In genomic region chr13:54702507-54702906, GRCm38 (mm10) we compare ENCODE assay signal across 33 mouse cellular contexts. TPM values are rescaled to one million over a fixed set of nuclear protein-coding genes. Genes with fewer than 3 reads are reported as not detected.
A peak's percentile ranks its signal among the peaks of the same experiment; 100 is the strongest.
DNase-seq lines count a peak whose midpoint lies in the region; ATAC-seq lines count a peak whose summit lies in the region.
"Had no signal": no experiment of that assay in that cellular context is flagged by ENCODE, and none has a peak within 500 bp of the region (broad histone marks: within the 10 kb centered on the region; RNA-seq: fewer than 3 reads in every experiment).

No protein-coding gene starts in this region.

- H3K4me1 ChIP-seq in liver, embryonic 13.5 days (replicated peaks) = peaks cover 19% of the 10 kb centered on the region; the same call in 1 of the 2 replicates
- peaks cover 16% of the 10 kb centered on the region for H3K4me1 ChIP-seq in intestine, embryonic 15.5 days (replicated peaks)
- no peaks in the 10 kb centered on the region for H3K4me1 ChIP-seq in hindbrain, embryonic 11.5 days (replicated peaks; ENCODE audit: control insufficient read depth, insufficient read depth, low read length)
- H3K4me1 ChIP-seq in hindbrain, embryonic 16.5 days (ENCODE audit: control insufficient read depth, insufficient read depth, low read depth, low read length) = no peaks in the 10 kb centered on the region
- H3K4me1 ChIP-seq: embryonic facial prominence, embryonic 10.5 days; embryonic facial prominence, embryonic 15.5 days; forebrain, embryonic 12.5 days; heart, embryonic 15.5 days; hindbrain, embryonic 12.5 days; lung, embryonic 15.5 days had no signal

- intact Hi-C loops in left cerebral cortex, postnatal 4 days (cut with DNase I) = no loop called here

- H3K27ac ChIP-seq in liver, embryonic 13.5 days = no peak overlapping the region
- H3K27ac ChIP-seq in intestine, embryonic 15.5 days = no peak overlapping the region; the same call in 1 of the 2 replicates
- no peak overlapping the region for H3K27ac ChIP-seq in hindbrain, embryonic 11.5 days (ENCODE audit: low read depth, low read length)
- no peak overlapping the region for H3K27ac ChIP-seq in hindbrain, embryonic 16.5 days (ENCODE audit: low read depth, low read length)
- H3K27ac ChIP-seq: embryonic facial prominence, embryonic 10.5 days; embryonic facial prominence, embryonic 15.5 days; forebrain, embryonic 12.5 days; heart, embryonic 15.5 days; hindbrain, embryonic 12.5 days; lung, embryonic 15.5 days had no signal

- peak overlapping the region; percentile 27; the same call in 1 of the 2 replicates for H3K4me2 ChIP-seq in liver, embryonic 13.5 days
- H3K4me2 ChIP-seq in intestine, embryonic 15.5 days (replicated peaks) = peak overlapping the region; percentile 45
- no peak overlapping the region for H3K4me2 ChIP-seq in hindbrain, embryonic 11.5 days (replicated peaks; ENCODE audit: low read depth, low read length)
- H3K4me2 ChIP-seq in hindbrain, embryonic 16.5 days (ENCODE audit: low read length) = no peak overlapping the region
- H3K4me2 ChIP-seq: embryonic facial prominence, embryonic 15.5 days; forebrain, embryonic 12.5 days; heart, embryonic 15.5 days; hindbrain, embryonic 12.5 days; lung, embryonic 15.5 days; midbrain, embryonic 11.5 days had no signal

- H3K4me3 ChIP-seq in liver, embryonic 13.5 days (replicated peaks) = no peak overlapping the region
- peak overlapping the region; percentile 36 for H3K4me3 ChIP-seq in intestine, embryonic 15.5 days (replicated peaks)
- H3K4me3 ChIP-seq in hindbrain, embryonic 11.5 days (ENCODE audit: low read depth, low read length) = no peak overlapping the region
- no peak overlapping the region for H3K4me3 ChIP-seq in hindbrain, embryonic 16.5 days (ENCODE audit: low read length)
- H3K4me3 ChIP-seq: embryonic facial prominence, embryonic 10.5 days; embryonic facial prominence, embryonic 15.5 days; forebrain, embryonic 12.5 days; heart, embryonic 15.5 days; hindbrain, embryonic 12.5 days; lung, embryonic 15.5 days; myocyte had no signal

- 46% methylated on average over 7 of the region's 7 CpGs for WGBS in liver, embryonic 13.5 days (ENCODE audit: insufficient replicate concordance)
- 71% methylated on average over 7 of the region's 7 CpGs for WGBS in intestine, embryonic 15.5 days
- 56% methylated on average over 7 of the region's 7 CpGs for WGBS in hindbrain, embryonic 11.5 days
- WGBS in hindbrain, embryonic 16.5 days = 70% methylated on average over 7 of the region's 7 CpGs

- no peaks in the 10 kb centered on the region for H3K27me3 ChIP-seq in liver, embryonic 13.5 days
- H3K27me3 ChIP-seq in intestine, embryonic 15.5 days (replicated peaks) = no peaks in the 10 kb centered on the region
- no peaks in the 10 kb centered on the region; the same call in 1 of the 2 replicates for H3K27me3 ChIP-seq in hindbrain, embryonic 11.5 days (ENCODE audit: control insufficient read depth, insufficient read depth, low read length)
- H3K27me3 ChIP-seq in hindbrain, embryonic 16.5 days (replicated peaks; ENCODE audit: control insufficient read depth, insufficient read depth, low read length) = no peaks in the 10 kb centered on the region; the same call in 1 of the 2 replicates
- H3K27me3 ChIP-seq: forebrain, embryonic 12.5 days; lung, embryonic 15.5 days had no signal

- DNase-seq in liver, embryonic 13.5 days = no peak
- DNase-seq in liver = no peak
- DNase-seq in hindbrain, embryonic 11.5 days (ENCODE audit: low spot score) = no peak
- no peak for DNase-seq in left cerebral cortex, postnatal 4 days
- DNase-seq: adrenal gland, adult 2 months; adrenal gland, postnatal 36 days; cerebellum, adult 2 months; cerebellum, postnatal 14 days; forebrain, postnatal 0 days; kidney, adult 18-20 months; kidney, postnatal 36 days; retina, postnatal 1 day; right cerebral cortex, postnatal 14 days; spleen, adult 18-20 months; thymus, postnatal 4 days had no signal

- H3K9me3 ChIP-seq in liver, embryonic 13.5 days (replicated peaks) = no peaks in the 10 kb centered on the region
- no peaks in the 10 kb centered on the region for H3K9me3 ChIP-seq in intestine, embryonic 15.5 days
- no peaks in the 10 kb centered on the region for H3K9me3 ChIP-seq in hindbrain, embryonic 11.5 days (ENCODE audit: control insufficient read depth, low read length)
- no peaks in the 10 kb centered on the region for H3K9me3 ChIP-seq in hindbrain, embryonic 16.5 days (ENCODE audit: control insufficient read depth, low read length)
- H3K9me3 ChIP-seq: embryonic facial prominence, embryonic 10.5 days; embryonic facial prominence, embryonic 15.5 days; forebrain, embryonic 12.5 days; heart, embryonic 15.5 days; hindbrain, embryonic 12.5 days; lung, embryonic 15.5 days had no signal

- no peak for ATAC-seq in liver, embryonic 13.5 days (ENCODE audit: low read depth)
- no peak for ATAC-seq in intestine, embryonic 15.5 days
- ATAC-seq in megakaryocyte, adult 5-6 weeks (ENCODE audit: poor library complexity, severe bottlenecking) = peak; percentile 68; the same call in 1 of the 2 replicates
- ATAC-seq in hindbrain, embryonic 11.5 days (ENCODE audit: low FRiP score) = no peak
- ATAC-seq in hindbrain, embryonic 16.5 days = no peak
- ATAC-seq: activated CD4-positive, CD25-positive, alpha-beta regulatory T cell, adult 4 months; forebrain, postnatal 0 days; midbrain, embryonic 16.5 days had no signal

- H3K36me3 ChIP-seq in liver, embryonic 13.5 days = no peaks in the 10 kb centered on the region
- no peaks in the 10 kb centered on the region for H3K36me3 ChIP-seq in intestine, embryonic 15.5 days
- H3K36me3 ChIP-seq in hindbrain, embryonic 11.5 days (ENCODE audit: control insufficient read depth, insufficient read depth, low read length) = no peaks in the 10 kb centered on the region
- no peaks in the 10 kb centered on the region for H3K36me3 ChIP-seq in hindbrain, embryonic 16.5 days (ENCODE audit: control insufficient read depth, insufficient read depth, low read length)
- H3K36me3 ChIP-seq: embryonic facial prominence, embryonic 10.5 days; embryonic facial prominence, embryonic 15.5 days; forebrain, embryonic 12.5 days; heart, embryonic 15.5 days; hindbrain, embryonic 12.5 days; lung, embryonic 15.5 days had no signal

- H3K9ac ChIP-seq in liver, embryonic 13.5 days = peak overlapping the region; percentile 29; the same call in 1 of the 2 replicates
- 0 out of 2 replicates have a peak overlapping the region, but pooled peaks have one; percentile 26 for H3K9ac ChIP-seq in intestine, embryonic 15.5 days
- no peak overlapping the region for H3K9ac ChIP-seq in hindbrain, embryonic 11.5 days (ENCODE audit: low read depth, low read length)
- H3K9ac ChIP-seq in hindbrain, embryonic 16.5 days (ENCODE audit: low read depth, low read length) = no peak overlapping the region
- H3K9ac ChIP-seq: embryonic facial prominence, embryonic 15.5 days; forebrain, embryonic 12.5 days; forebrain, postnatal 0 days; heart, embryonic 15.5 days; hindbrain, embryonic 12.5 days; lung, embryonic 15.5 days had no signal

RNA-seq across cellular contexts. Expression of gene Cdhr2, which starts 1.2 kb away (rescaled TPM):
- polyA plus RNA-seq in liver, embryonic 13.5 days (2015; fragmentation: Nextera tagmentation; extraction: Ambion mirVana) = 7.8 and 10.5 TPM in 2 replicates
- 32.2 and 37.2 TPM in 2 replicates for polyA plus RNA-seq in intestine, embryonic 15.5 days (2015; fragmentation: Nextera tagmentation; extraction: Ambion mirVana)
- not detected in 2 replicates for total RNA-seq in megakaryocyte, adult 5-6 weeks (2015)
- total RNA-seq in megakaryocyte, adult 5-6 weeks (2017) = not detected in 2 replicates
- not detected in 2 replicates for polyA plus RNA-seq in hindbrain, embryonic 11.5 days (2014; fragmentation: Nextera tagmentation; extraction: Ambion mirVana)
- polyA plus RNA-seq in hindbrain, embryonic 16.5 days (2015; fragmentation: Nextera tagmentation; extraction: Ambion mirVana) = 0.16 and 0.21 TPM in 2 replicates
- total RNA-seq in left cerebral cortex, postnatal 4 days (2021) = under 1 TPM; 0.12 to 0.26 TPM
- total RNA-seq: adrenal gland, postnatal 36 days; CH12.LX; gastrocnemius, adult 8-10 months; heart, postnatal 25 days; megakaryocyte progenitor cell, adult 5-6 weeks had no signal
- polyA plus RNA-seq: adrenal gland, adult 2 months; embryonic facial prominence, embryonic 15.5 days; forebrain, embryonic 12.5 days; hindbrain, embryonic 12.5 days; midbrain, embryonic 11.5 days; myocyte had no signal

RNA-seq across cellular contexts. Expression of gene Rnf44, which starts 8.8 kb away (rescaled TPM):
- 23.8 and 24.5 TPM in 2 replicates for polyA plus RNA-seq in liver, embryonic 13.5 days (2015; fragmentation: Nextera tagmentation; extraction: Ambion mirVana)
- polyA plus RNA-seq in intestine, embryonic 15.5 days (2015; fragmentation: Nextera tagmentation; extraction: Ambion mirVana) = 77.9 and 78.3 TPM in 2 replicates
- 70.0 and 71.3 TPM in 2 replicates for total RNA-seq in megakaryocyte, adult 5-6 weeks (2015)
- 17.8 and 21.2 TPM in 2 replicates for total RNA-seq in megakaryocyte, adult 5-6 weeks (2017)
- polyA plus RNA-seq in hindbrain, embryonic 11.5 days (2014; fragmentation: Nextera tagmentation; extraction: Ambion mirVana) = 99.1 and 115 TPM in 2 replicates
- polyA plus RNA-seq in hindbrain, embryonic 16.5 days (2015; fragmentation: Nextera tagmentation; extraction: Ambion mirVana) = 56.4 and 64.8 TPM in 2 replicates
- 100 to 1,000 TPM; 111 to 114 TPM for total RNA-seq in left cerebral cortex, postnatal 4 days (2021)

RNA-seq across cellular contexts. Expression of gene Gprin1, which starts 47.2 kb away (rescaled TPM):
- polyA plus RNA-seq in liver, embryonic 13.5 days (2015; fragmentation: Nextera tagmentation; extraction: Ambion mirVana) = 0.02 and 0.05 TPM in 2 replicates
- 0.53 and 0.82 TPM in 2 replicates for polyA plus RNA-seq in intestine, embryonic 15.5 days (2015; fragmentation: Nextera tagmentation; extraction: Ambion mirVana)
- not detected in 2 replicates for total RNA-seq in megakaryocyte, adult 5-6 weeks (2015)
- not detected in 2 replicates for total RNA-seq in megakaryocyte, adult 5-6 weeks (2017)
- polyA plus RNA-seq in hindbrain, embryonic 11.5 days (2014; fragmentation: Nextera tagmentation; extraction: Ambion mirVana) = 7.5 and 11.2 TPM in 2 replicates
- 4.5 and 5.7 TPM in 2 replicates for polyA plus RNA-seq in hindbrain, embryonic 16.5 days (2015; fragmentation: Nextera tagmentation; extraction: Ambion mirVana)
- total RNA-seq in left cerebral cortex, postnatal 4 days (2021) = 100 to 1,000 TPM; 277 to 278 TPM
- total RNA-seq: CH12.LX; heart, postnatal 25 days; liver, adult 2 months; megakaryocyte progenitor cell, adult 5-6 weeks had no signal
- polyA plus RNA-seq: activated CD4-positive, CD25-positive, alpha-beta regulatory T cell, adult 4 months; liver, adult 2 months had no signal

Comparison
In these comparisons a context has a peak if more than half of its experiments do, and no peak if none do; other contexts are left out.
1. H3K4me2 ChIP-seq: peak in liver, embryonic 13.5 days (single experiment) and intestine, embryonic 15.5 days (single experiment); none in hindbrain, embryonic 11.5 days (single experiment) and hindbrain, embryonic 16.5 days (single experiment).
2. H3K9ac ChIP-seq: peak in liver, embryonic 13.5 days (single experiment) and intestine, embryonic 15.5 days (single experiment); none in hindbrain, embryonic 11.5 days (single experiment) and hindbrain, embryonic 16.5 days (single experiment).